Mouse (Mus musculus) CH12.LX (cell line): ENCODE measurements around the gene Mrps18b. TPM values are rescaled to one million over a fixed set of nuclear protein-coding genes. Genes with fewer than 3 reads are reported as not detected.
A peak's percentile ranks its signal among the peaks of the same experiment; 100 is the strongest.

Experiments used
- DNase-seq: peaks from one replicate; pipeline ENCODE4 v3.0.0-alpha.2; 2013; ENCODE audit errors: extremely low read depth
- H3K27ac ChIP-seq: 2 replicates; pipeline ENCODE4 v1.5.1; 2012; ENCODE audit warnings: low read depth, mild to moderate bottlenecking, control low read depth, moderate library complexity; ENCODE audit not compliant: insufficient read depth
- H3K27me3 ChIP-seq: replicated peaks from 2 replicates; pipeline ENCODE3; 2012; ENCODE audit warnings: inconsistent platforms
- H3K36me3 ChIP-seq, 2 experiments: replicated peaks in 1 of 2; 2 replicates each; pipeline versions ENCODE3 to v1.6.1; 2012; ENCODE audit warnings: inconsistent platforms in 1 of 2, low read length in 1 of 2, mild to moderate bottlenecking in 1 of 2, mixed read lengths in 1 of 2, moderate library complexity in 1 of 2; ENCODE audit not compliant: control insufficient read depth in 1 of 2, insufficient read depth in 1 of 2
- H3K4me1 ChIP-seq, 2 experiments: 2 replicates each; pipeline ENCODE4 v1.6.1; 2012; ENCODE audit warnings: inconsistent platforms in 1 of 2, moderate library complexity in 1 of 2; ENCODE audit not compliant: insufficient read depth in 2 of 2, control insufficient read depth in 1 of 2
- H3K4me2 ChIP-seq: 2 replicates; pipeline ENCODE4 v1.6.1; 2012; ENCODE audit warnings: low read depth, mild to moderate bottlenecking, control low read depth; ENCODE audit not compliant: poor library complexity, insufficient read depth, severe bottlenecking
- H3K4me3 ChIP-seq, 3 experiments: fragments of 150-350 bp in 1 of 3; sonication (generic) in 1 of 3; replicated peaks in 1 of 3; 2 replicates each; pipeline versions ENCODE3 to v1.5.1; 2011 to 2012; ENCODE audit warnings: low read depth in 2 of 3, low read length in 2 of 3, mild to moderate bottlenecking in 2 of 3, moderate library complexity in 2 of 3, control low read depth in 1 of 3, improper control_type of control experiment in 1 of 3, inconsistent platforms in 1 of 3, mixed read lengths in 1 of 3; ENCODE audit not compliant: poor library complexity in 1 of 3
- H3K79me2 ChIP-seq: replicated peaks from 2 replicates; pipeline ENCODE4 v1.6.1; 2012; ENCODE audit warnings: mild to moderate bottlenecking, moderate library complexity; ENCODE audit not compliant: control insufficient read depth, poor library complexity, insufficient read depth, severe bottlenecking; ENCODE audit errors: extremely low read depth
- H3K9ac ChIP-seq: 2 replicates; pipeline ENCODE4 v1.6.1; 2012; ENCODE audit warnings: low read depth, mild to moderate bottlenecking, control low read depth, moderate library complexity; ENCODE audit not compliant: insufficient read depth
- H3K9me3 ChIP-seq: replicated peaks from 2 replicates; pipeline ENCODE3; 2012; ENCODE audit warnings: low read length, inconsistent platforms, mixed read lengths
- BHLHE40 ChIP-seq: IDR thresholded peaks from 2 replicates; pipeline ENCODE4 v1.6.1; 2011; ENCODE audit warnings: mild to moderate bottlenecking, low read depth, low read length, improper control_type of control experiment
- CHD2 ChIP-seq: IDR thresholded peaks from 2 replicates; pipeline ENCODE4 v1.6.1; 2011; ENCODE audit warnings: low read length, improper control_type of control experiment
- E2F4 ChIP-seq: IDR thresholded peaks from 2 replicates; pipeline ENCODE4 v1.6.1; 2011; ENCODE audit warnings: low read depth, low read length, improper control_type of control experiment; ENCODE audit not compliant: insufficient replicate concordance
- ELF1 ChIP-seq: IDR thresholded peaks from 2 replicates; pipeline ENCODE4 v1.6.1; 2014; ENCODE audit warnings: low read depth, mild to moderate bottlenecking, inconsistent platforms, low read length, improper control_type of control experiment
- ETS1 ChIP-seq: conservative IDR thresholded peaks from 2 replicates; pipeline ENCODE4 v1.6.1; 2012; ENCODE audit warnings: low read depth, mild to moderate bottlenecking, inconsistent platforms, low read length, improper control_type of control experiment, moderate library complexity
- HCFC1 ChIP-seq: IDR thresholded peaks from 2 replicates; pipeline ENCODE4 v1.6.1; 2012; ENCODE audit warnings: low read depth, mild to moderate bottlenecking, inconsistent platforms, low read length, improper control_type of control experiment
- IRF4 ChIP-seq: IDR thresholded peaks from 2 replicates; pipeline ENCODE4 v1.6.1; 2014; ENCODE audit warnings: low read depth, mild to moderate bottlenecking, inconsistent platforms, low read length, improper control_type of control experiment
- KAT2A ChIP-seq: IDR thresholded peaks from 2 replicates; pipeline ENCODE4 v1.6.1; 2012; ENCODE audit warnings: low read length, improper control_type of control experiment, inconsistent platforms; ENCODE audit not compliant: insufficient replicate concordance
- MAX ChIP-seq: IDR thresholded peaks from 2 replicates; pipeline ENCODE4 v1.6.1; 2011; ENCODE audit warnings: low read length, improper control_type of control experiment
- MAZ ChIP-seq: IDR thresholded peaks from 2 replicates; pipeline ENCODE4 v1.6.1; 2012; ENCODE audit warnings: low read depth, mild to moderate bottlenecking, inconsistent platforms, low read length, improper control_type of control experiment, moderate library complexity
- MYC ChIP-seq: IDR thresholded peaks from 2 replicates; pipeline ENCODE4 v1.6.1; 2011; ENCODE audit warnings: low read depth, mild to moderate bottlenecking, improper control_type of control experiment, low read length
- SIN3A ChIP-seq: IDR thresholded peaks from 2 replicates; pipeline ENCODE4 v1.6.1; 2012; ENCODE audit warnings: low read length, improper control_type of control experiment, inconsistent platforms
- TCF12 ChIP-seq: IDR thresholded peaks from 2 replicates; pipeline ENCODE4 v1.6.1; 2014; ENCODE audit warnings: low read depth, mild to moderate bottlenecking, inconsistent platforms, low read length, improper control_type of control experiment
- UBTF ChIP-seq: IDR thresholded peaks from 2 replicates; pipeline ENCODE4 v1.6.1; 2012; ENCODE audit warnings: low read depth, mild to moderate bottlenecking, inconsistent platforms, low read length, improper control_type of control experiment, moderate library complexity
- ZMIZ1 ChIP-seq: IDR thresholded peaks from 2 replicates; pipeline ENCODE4 v1.6.1; 2012; ENCODE audit warnings: low read depth, mild to moderate bottlenecking, inconsistent platforms, low read length, improper control_type of control experiment
- dilution Hi-C: fragments of 300-500 bp; cut with MboI; formaldehyde crosslinking; loops from 2 replicates; pipeline ENCODE4 v1.14.3; 2020; ENCODE audit warnings: low sequenced_read_pairs; ENCODE audit not compliant: extremely low pct_unique_long_range_greater_than_20kb, extremely low pct_ligation_motif_present
- in situ Hi-C: fragments of 300-500 bp; cut with MboI; formaldehyde crosslinking; loops from 3 replicates; pipeline ENCODE4 v1.14.3; 2019; ENCODE audit warnings: low sequenced_read_pairs, low pct_ligation_motif_present, low pct_unique_long_range_greater_than_20kb, mixed read lengths
- polyA plus RNA-seq: library from polyadenylated mRNA; unstranded; fragments of >175 nt; gene quantifications from 2 replicates; pipeline ENCODE4 v1.2.1, GENCODE M21; 2012; ENCODE audit warnings: low read depth; ENCODE audit not compliant: insufficient read length
- total RNA-seq, 2 experiments: library from RNA; depleted of rRNA; stranded (reverse); fragments of 300-350 nt in 1 of 2; fragments of >200 nt in 1 of 2; gene quantifications; 2 replicates each; pipeline ENCODE4 v1.2.3; 2012 to 2014

Gene Mrps18b
- total and polyA plus RNA-seq, 3 experiments: 108 to 172 (median 148) TPM

DNA sequence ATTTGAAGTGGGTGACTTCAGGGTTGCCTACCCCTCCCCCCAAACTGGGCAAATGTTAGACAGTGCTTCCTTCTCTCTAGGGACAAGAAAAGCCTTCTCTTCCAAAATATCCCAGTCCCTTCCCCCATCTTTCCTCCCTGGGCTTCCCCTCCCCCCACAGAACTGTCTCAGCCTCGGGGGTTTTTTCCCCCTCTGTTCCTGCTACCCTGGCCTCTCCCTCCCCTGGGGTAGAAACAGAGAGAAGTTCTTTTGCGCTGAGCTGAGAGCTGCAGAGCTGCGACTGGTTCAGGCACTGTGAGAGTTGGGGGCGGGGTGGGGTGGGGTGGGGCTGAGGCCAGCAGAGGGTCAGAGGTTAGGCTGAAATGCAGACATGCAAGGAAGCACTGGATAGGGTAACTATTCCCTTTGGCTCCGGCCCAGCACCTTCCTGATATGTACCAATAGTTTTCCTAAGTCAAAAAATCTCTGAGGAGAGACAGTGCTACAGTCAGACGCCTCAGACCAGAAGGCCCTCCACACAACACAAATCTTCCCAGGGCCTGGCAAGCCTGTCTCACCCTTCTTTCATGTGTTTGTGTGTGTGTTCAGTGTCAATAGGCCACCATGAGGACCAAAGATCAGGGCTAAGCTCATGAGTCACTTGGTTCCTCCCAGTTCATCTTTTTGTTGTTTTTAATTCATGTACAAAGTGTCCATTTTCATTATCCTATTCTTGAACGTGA, 46.7 kb downstream of the Mrps18b start:
- in situ Hi-C loops: loop anchor here (5.0 to 10.0 kb wide), 2 partner anchors 32 to 135 kb away; partner anchors contain the start of gene Tubb5
- TF ChIP-seq E2F4: no peak
- TF ChIP-seq ZMIZ1: no peak
- TF ChIP-seq MAX: no peak
- TF ChIP-seq KAT2A: no peak
- 0 out of 2 replicates have a peak, but pooled peaks have one; percentile 17 for TF ChIP-seq UBTF
- TF ChIP-seq HCFC1: no peak
- peak; percentile 78 for TF ChIP-seq MAZ
- peak; percentile 55; the same call in 1 of the 2 replicates for TF ChIP-seq TCF12
- TF ChIP-seq IRF4: peak; percentile 31; the same call in 1 of the 2 replicates
- peak; percentile 91 for TF ChIP-seq CHD2
- peak; percentile 29; the same call in 1 of the 2 replicates for TF ChIP-seq ELF1
- TF ChIP-seq ETS1: peak; percentile 25

DNA sequence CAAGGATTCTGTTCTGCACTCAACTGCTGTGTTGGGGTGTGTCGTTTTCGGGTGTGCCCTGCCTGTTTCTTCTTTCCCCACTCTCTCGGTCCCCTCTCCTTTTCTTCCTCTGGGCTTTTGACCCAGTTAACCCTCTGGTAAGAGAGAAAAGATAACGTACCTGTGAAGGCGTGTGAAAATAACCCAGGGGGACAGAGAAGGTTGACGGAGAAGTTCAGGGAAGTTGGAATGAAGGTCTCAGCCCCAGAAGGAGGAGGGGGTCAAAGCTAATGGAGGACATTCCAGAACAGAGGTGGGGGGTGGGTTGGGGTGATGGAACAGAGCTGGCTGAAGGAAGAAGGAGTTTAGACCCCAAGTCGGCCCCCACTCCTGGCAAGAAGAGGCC, 47.2 kb downstream of the Mrps18b start:
- H3K9me3 ChIP-seq: peaks cover 4% of the 10 kb centered on the region
- peaks cover 0 to 32% of the 10 kb centered on the region in 2 experiments; a peak in 2 of 4 replicates for H3K4me1 ChIP-seq

More for the DNA sequence above, 46.7 kb downstream of the Mrps18b start:
- Histone ChIP-seq H3K27ac (peak overlapping the region; percentile 83), H3K79me2 (peaks cover 51% of the 10 kb centered on the region), H3K9me3 (peaks cover 4% of the 10 kb centered on the region), H3K36me3 (peaks cover 6 to 27% of the 10 kb centered on the region in 2 experiments), H3K4me3 (peak overlapping the region; percentile 63 to 99 (median 74)), H3K27me3 (no peaks in the 10 kb centered on the region), H3K4me1 (peaks cover 0 to 35% of the 10 kb centered on the region in 2 experiments; a peak in 2 of 4 replicates), H3K4me2 (peak overlapping the region; percentile 85), H3K9ac (peak overlapping the region; percentile 69)
- dilution Hi-C loops: no loop called here
- DNase-seq: peak; percentile 68

More for the DNA sequence above, 47.2 kb downstream of the Mrps18b start:
- Histone ChIP-seq H3K36me3 (peaks cover 0 to 21% of the 10 kb centered on the region in 2 experiments), H3K79me2 (peaks cover 51% of the 10 kb centered on the region), H3K4me3 (peak overlapping the region; percentile 63 to 99 (median 74)), H3K27ac (peak overlapping the region; percentile 83), H3K27me3 (no peaks in the 10 kb centered on the region), H3K9ac (peak overlapping the region; percentile 69)
- in situ Hi-C loops: loop anchor here (10.0 kb wide), 1 partner anchor 134 kb away; no protein-coding TSS in a partner anchor
- dilution Hi-C loops: no loop called here
- DNase-seq: no peak
- no peak for TF ChIP-seq BHLHE40
- TF ChIP-seq MYC: no peak
- TF ChIP-seq SIN3A: 0 out of 2 replicates have a peak, but pooled peaks have one; percentile 19
- TF ChIP-seq, all 38 proteins: peak for 1
- H3K4me2 ChIP-seq: peak overlapping the region; percentile 85
